Mouse (Mus musculus) liver, postnatal 0 days (tissue): Measurements from ENCODE around the gene Cfap73.

Experiments
- CTCF ChIP-seq: sonication (generic); IDR thresholded peaks from 2 replicates; pipeline ENCODE4 v1.5.1; 2016; ENCODE audit warnings: antibody characterized with exemption, low read depth
- EP300 ChIP-seq: IDR thresholded peaks from 2 replicates; pipeline ENCODE4 v1.6.1; 2016; ENCODE audit warnings: antibody characterized with exemption, low read depth, mild to moderate bottlenecking

GRCm38 (mm10) chr5:120626399-120626798 lies 7.6 kb downstream of the Cfap73 start:
- TF ChIP-seq CTCF: no peak
- no peak for TF ChIP-seq EP300
